Mouse (Mus musculus) CH12.LX (cell line): ENCODE measurements around the gene Ebf4. TPM values are rescaled to one million over a fixed set of nuclear protein-coding genes. Genes with fewer than 3 reads are reported as not detected.

Experiments used
- DNase-seq: peaks from one replicate; pipeline ENCODE4 v3.0.0-alpha.2; 2013; ENCODE audit errors: extremely low read depth
- H3K27ac ChIP-seq: 2 replicates; pipeline ENCODE4 v1.5.1; 2012; ENCODE audit warnings: low read depth, mild to moderate bottlenecking, control low read depth, moderate library complexity; ENCODE audit not compliant: insufficient read depth
- H3K27me3 ChIP-seq: replicated peaks from 2 replicates; pipeline ENCODE3; 2012; ENCODE audit warnings: inconsistent platforms
- H3K36me3 ChIP-seq, 2 experiments: replicated peaks in 1 of 2; 2 replicates each; pipeline versions ENCODE3 to v1.6.1; 2012; ENCODE audit warnings: inconsistent platforms in 1 of 2, low read length in 1 of 2, mild to moderate bottlenecking in 1 of 2, mixed read lengths in 1 of 2, moderate library complexity in 1 of 2; ENCODE audit not compliant: control insufficient read depth in 1 of 2, insufficient read depth in 1 of 2
- H3K4me1 ChIP-seq, 2 experiments: 2 replicates each; pipeline ENCODE4 v1.6.1; 2012; ENCODE audit warnings: inconsistent platforms in 1 of 2, moderate library complexity in 1 of 2; ENCODE audit not compliant: insufficient read depth in 2 of 2, control insufficient read depth in 1 of 2
- H3K4me2 ChIP-seq: 2 replicates; pipeline ENCODE4 v1.6.1; 2012; ENCODE audit warnings: low read depth, mild to moderate bottlenecking, control low read depth; ENCODE audit not compliant: poor library complexity, insufficient read depth, severe bottlenecking
- H3K4me3 ChIP-seq, 3 experiments: fragments of 150-350 bp in 1 of 3; sonication (generic) in 1 of 3; replicated peaks in 1 of 3; 2 replicates each; pipeline versions ENCODE3 to v1.5.1; 2011 to 2012; ENCODE audit warnings: low read depth in 2 of 3, low read length in 2 of 3, mild to moderate bottlenecking in 2 of 3, moderate library complexity in 2 of 3, control low read depth in 1 of 3, improper control_type of control experiment in 1 of 3, inconsistent platforms in 1 of 3, mixed read lengths in 1 of 3; ENCODE audit not compliant: poor library complexity in 1 of 3
- H3K79me2 ChIP-seq: replicated peaks from 2 replicates; pipeline ENCODE4 v1.6.1; 2012; ENCODE audit warnings: mild to moderate bottlenecking, moderate library complexity; ENCODE audit not compliant: control insufficient read depth, poor library complexity, insufficient read depth, severe bottlenecking; ENCODE audit errors: extremely low read depth
- H3K9ac ChIP-seq: 2 replicates; pipeline ENCODE4 v1.6.1; 2012; ENCODE audit warnings: low read depth, mild to moderate bottlenecking, control low read depth, moderate library complexity; ENCODE audit not compliant: insufficient read depth
- H3K9me3 ChIP-seq: replicated peaks from 2 replicates; pipeline ENCODE3; 2012; ENCODE audit warnings: low read length, inconsistent platforms, mixed read lengths
- BHLHE40 ChIP-seq: IDR thresholded peaks from 2 replicates; pipeline ENCODE4 v1.6.1; 2011; ENCODE audit warnings: mild to moderate bottlenecking, low read depth, low read length, improper control_type of control experiment
- E2F4 ChIP-seq: IDR thresholded peaks from 2 replicates; pipeline ENCODE4 v1.6.1; 2011; ENCODE audit warnings: low read depth, low read length, improper control_type of control experiment; ENCODE audit not compliant: insufficient replicate concordance
- ELF1 ChIP-seq: IDR thresholded peaks from 2 replicates; pipeline ENCODE4 v1.6.1; 2014; ENCODE audit warnings: low read depth, mild to moderate bottlenecking, inconsistent platforms, low read length, improper control_type of control experiment
- ETS1 ChIP-seq: conservative IDR thresholded peaks from 2 replicates; pipeline ENCODE4 v1.6.1; 2012; ENCODE audit warnings: low read depth, mild to moderate bottlenecking, inconsistent platforms, low read length, improper control_type of control experiment, moderate library complexity
- GABPA ChIP-seq: IDR thresholded peaks from 2 replicates; pipeline ENCODE4 v1.6.1; 2012; ENCODE audit warnings: low read depth, low read length, improper control_type of control experiment, inconsistent platforms; ENCODE audit not compliant: insufficient replicate concordance
- HCFC1 ChIP-seq: IDR thresholded peaks from 2 replicates; pipeline ENCODE4 v1.6.1; 2012; ENCODE audit warnings: low read depth, mild to moderate bottlenecking, inconsistent platforms, low read length, improper control_type of control experiment
- JUN ChIP-seq: IDR thresholded peaks from 2 replicates; pipeline ENCODE4 v1.6.1; 2011; ENCODE audit warnings: low read depth, mild to moderate bottlenecking, low read length, improper control_type of control experiment, moderate library complexity; ENCODE audit not compliant: insufficient read depth
- JUND ChIP-seq: conservative IDR thresholded peaks from 2 replicates; pipeline ENCODE4 v1.6.1; 2011; ENCODE audit warnings: low read depth, low read length, improper control_type of control experiment
- MAFK ChIP-seq: IDR thresholded peaks from 2 replicates; pipeline ENCODE4 v1.6.1; 2011; ENCODE audit warnings: low read length, improper control_type of control experiment; ENCODE audit not compliant: insufficient replicate concordance
- MAX ChIP-seq: IDR thresholded peaks from 2 replicates; pipeline ENCODE4 v1.6.1; 2011; ENCODE audit warnings: low read length, improper control_type of control experiment
- NELFE ChIP-seq: IDR thresholded peaks from 2 replicates; pipeline ENCODE4 v1.6.1; 2011; ENCODE audit warnings: low read depth, low read length, improper control_type of control experiment
- PAX5 ChIP-seq: IDR thresholded peaks from 2 replicates; pipeline ENCODE4 v1.6.1; 2012; ENCODE audit warnings: low read length, inconsistent platforms, mixed read lengths
- POLR2A ChIP-seq: IDR thresholded peaks from 2 replicates; pipeline ENCODE4 v1.6.1; 2011; ENCODE audit warnings: low read depth, mild to moderate bottlenecking, improper control_type of control experiment, low read length
- POLR2AphosphoS2 ChIP-seq: IDR thresholded peaks from 2 replicates; pipeline ENCODE4 v1.6.1; 2011; ENCODE audit warnings: low read depth, low read length, improper control_type of control experiment
- RAD21 ChIP-seq: IDR thresholded peaks from 2 replicates; pipeline ENCODE4 v1.6.1; 2011; ENCODE audit warnings: low read depth, mild to moderate bottlenecking, low read length, improper control_type of control experiment, moderate library complexity
- SIN3A ChIP-seq: IDR thresholded peaks from 2 replicates; pipeline ENCODE4 v1.6.1; 2012; ENCODE audit warnings: low read length, improper control_type of control experiment, inconsistent platforms
- SMC3 ChIP-seq: IDR thresholded peaks from 2 replicates; pipeline ENCODE4 v1.6.1; 2011; ENCODE audit warnings: low read depth, low read length, improper control_type of control experiment
- TBP ChIP-seq: conservative IDR thresholded peaks from 2 replicates; pipeline ENCODE4 v1.6.1; 2011; ENCODE audit warnings: low read depth, low read length, improper control_type of control experiment
- TCF12 ChIP-seq: IDR thresholded peaks from 2 replicates; pipeline ENCODE4 v1.6.1; 2014; ENCODE audit warnings: low read depth, mild to moderate bottlenecking, inconsistent platforms, low read length, improper control_type of control experiment
- UBTF ChIP-seq: IDR thresholded peaks from 2 replicates; pipeline ENCODE4 v1.6.1; 2012; ENCODE audit warnings: low read depth, mild to moderate bottlenecking, inconsistent platforms, low read length, improper control_type of control experiment, moderate library complexity
- USF1 ChIP-seq: IDR thresholded peaks from 2 replicates; pipeline ENCODE4 v1.6.1; 2014; ENCODE audit warnings: low read depth, mild to moderate bottlenecking, inconsistent platforms, low read length, improper control_type of control experiment
- USF2 ChIP-seq: conservative IDR thresholded peaks from 2 replicates; pipeline ENCODE4 v1.6.1; 2011; ENCODE audit warnings: low read depth, low read length, improper control_type of control experiment
- ZMIZ1 ChIP-seq: IDR thresholded peaks from 2 replicates; pipeline ENCODE4 v1.6.1; 2012; ENCODE audit warnings: low read depth, mild to moderate bottlenecking, inconsistent platforms, low read length, improper control_type of control experiment
- dilution Hi-C: fragments of 300-500 bp; cut with MboI; formaldehyde crosslinking; loops from 2 replicates; pipeline ENCODE4 v1.14.3; 2020; ENCODE audit warnings: low sequenced_read_pairs; ENCODE audit not compliant: extremely low pct_unique_long_range_greater_than_20kb, extremely low pct_ligation_motif_present
- in situ Hi-C: fragments of 300-500 bp; cut with MboI; formaldehyde crosslinking; loops from 3 replicates; pipeline ENCODE4 v1.14.3; 2019; ENCODE audit warnings: low sequenced_read_pairs, low pct_ligation_motif_present, low pct_unique_long_range_greater_than_20kb, mixed read lengths
- polyA plus RNA-seq: library from polyadenylated mRNA; unstranded; fragments of >175 nt; gene quantifications from 2 replicates; pipeline ENCODE4 v1.2.1, GENCODE M21; 2012; ENCODE audit warnings: low read depth; ENCODE audit not compliant: insufficient read length
- total RNA-seq, 2 experiments: library from RNA; depleted of rRNA; stranded (reverse); fragments of 300-350 nt in 1 of 2; fragments of >200 nt in 1 of 2; gene quantifications; 2 replicates each; pipeline ENCODE4 v1.2.3; 2012 to 2014

Gene Ebf4
- total and polyA plus RNA-seq, 3 experiments = 0.13 TPM; not detected in 2

DNA sequence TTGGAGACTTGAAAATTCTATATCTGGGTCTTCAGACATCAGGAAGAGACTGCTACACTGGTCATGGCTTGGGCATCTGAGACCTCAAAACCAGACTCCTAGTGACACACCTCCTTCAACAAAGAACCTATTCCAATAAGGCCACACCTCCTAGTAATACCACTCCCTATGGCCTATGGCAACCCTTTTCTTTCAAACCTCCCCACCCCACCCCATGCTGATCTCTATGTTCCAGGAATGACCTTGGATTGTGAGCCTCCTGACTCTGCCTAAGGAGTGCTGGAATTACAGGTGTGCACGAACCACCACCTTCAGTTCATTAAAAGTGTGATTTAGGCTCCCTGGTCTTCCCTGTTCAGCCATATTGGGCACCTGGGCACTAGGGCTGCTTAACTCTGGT lies 105.1 kb downstream of the Ebf4 start:
- no peak overlapping the region for H3K27ac ChIP-seq
- H3K27me3 ChIP-seq = no peaks in the 10 kb centered on the region

DNA sequence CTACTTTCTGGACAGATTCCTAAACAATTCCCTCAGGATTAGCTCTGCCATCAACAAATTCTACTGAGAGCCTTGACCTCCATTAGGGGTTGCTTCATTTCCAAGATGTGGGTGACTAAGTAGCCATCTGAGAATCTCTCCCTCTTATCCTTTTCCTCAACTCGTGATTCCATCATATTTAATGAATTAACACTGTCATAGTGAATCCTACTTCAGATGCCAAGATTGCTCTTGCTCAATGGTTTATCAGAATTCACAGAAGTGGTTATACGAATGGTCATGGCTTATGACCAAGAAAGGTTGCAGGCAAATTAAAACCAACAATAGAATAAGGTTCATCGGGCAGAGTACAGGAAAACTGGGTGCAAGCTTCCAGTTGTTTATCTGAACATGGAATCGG lies 106.9 kb downstream of the Ebf4 start:
- in situ Hi-C loops = no loop called here
- TF ChIP-seq BHLHE40 (no peak), UBTF (no peak), USF2 (no peak), SMC3 (no peak), TCF12 (no peak), E2F4 (no peak), SIN3A (no peak), USF1 (no peak), TBP (no peak), GABPA (no peak), RAD21 (no peak), POLR2A (no peak), MAFK (no peak)
- no peaks in the 10 kb centered on the region for H3K36me3 ChIP-seq
- dilution Hi-C loops = no loop called here
- DNase-seq = no peak
- H3K79me2 ChIP-seq = no peaks in the 10 kb centered on the region
- H3K9me3 ChIP-seq = no peaks in the 10 kb centered on the region
- no peak overlapping the region for H3K27ac ChIP-seq
- no peaks in the 10 kb centered on the region for H3K27me3 ChIP-seq
- H3K4me1 ChIP-seq = no peaks in the 10 kb centered on the region
- H3K9ac ChIP-seq = no peak overlapping the region
- no peak overlapping the region for H3K4me3 ChIP-seq
- H3K4me2 ChIP-seq = no peak overlapping the region

More for the DNA sequence above, 105.1 kb downstream of the Ebf4 start:
- H3K4me1 ChIP-seq = no peaks in the 10 kb centered on the region
- H3K9ac ChIP-seq = no peak overlapping the region
- no peaks in the 10 kb centered on the region for H3K79me2 ChIP-seq
- no peaks in the 10 kb centered on the region for H3K36me3 ChIP-seq
- no peak overlapping the region for H3K4me2 ChIP-seq
- DNase-seq = no peak
- TF ChIP-seq BHLHE40 = no peak
- no peak for TF ChIP-seq ZMIZ1
- TF ChIP-seq HCFC1 = no peak
- no peak for TF ChIP-seq USF1
- TF ChIP-seq ELF1 = no peak
- TF ChIP-seq POLR2AphosphoS2 = no peak
- no peak for TF ChIP-seq MAX
- TF ChIP-seq UBTF = no peak
- TF ChIP-seq JUND = no peak
- TF ChIP-seq PAX5 = no peak
- TF ChIP-seq SMC3 = no peak
- TF ChIP-seq GABPA = no peak
- no peak for TF ChIP-seq NELFE
- no peak for TF ChIP-seq JUN
- TF ChIP-seq ETS1 = no peak
- no peaks in the 10 kb centered on the region for H3K9me3 ChIP-seq
- in situ Hi-C loops = no loop called here
- H3K4me3 ChIP-seq = no peak overlapping the region
- dilution Hi-C loops = no loop called here
